Comparison of ENCODE assay signal across 20 mouse cellular contexts in genomic region chr14:20185426-20185825, GRCm38 (mm10). TPM values are rescaled to one million over a fixed set of nuclear protein-coding genes. Genes with fewer than 3 reads are reported as not detected.
DNase-seq lines count a peak whose midpoint lies in the region; ATAC-seq and TF ChIP-seq lines count a peak whose summit lies in the region.
"Had no signal": no experiment of that assay in that cellular context is flagged by ENCODE, and none has a peak within 500 bp of the region (broad histone marks: within the 10 kb centered on the region; RNA-seq: fewer than 3 reads in every experiment).

No protein-coding gene starts in this region.

- no peaks in the 10 kb centered on the region for H3K27me3 ChIP-seq in testis, adult 2 months (ENCODE audit: control insufficient read depth, insufficient read depth, low read length)
- no peaks in the 10 kb centered on the region for H3K27me3 ChIP-seq in heart, embryonic 12.5 days (replicated peaks)
- H3K27me3 ChIP-seq: forebrain, embryonic 13.5 days; heart, embryonic 13.5 days had no signal

- H3K9ac ChIP-seq in heart, embryonic 12.5 days, result no peak overlapping the region
- H3K9ac ChIP-seq: forebrain, embryonic 13.5 days; forebrain, postnatal 0 days; heart, embryonic 13.5 days; hindbrain, embryonic 12.5 days had no signal

- no peak for TF ChIP-seq POLR2A in testis, adult 2 months (IDR thresholded peaks at IDR 0.05; ENCODE audit: control insufficient read depth, low read depth, low read length)

- 76% methylated on average over 9 of the region's 9 CpGs for WGBS in heart, embryonic 12.5 days

- H3K36me3 ChIP-seq in testis, adult 2 months (ENCODE audit: control insufficient read depth, insufficient read depth, low read length), result no peaks in the 10 kb centered on the region
- no peaks in the 10 kb centered on the region for H3K36me3 ChIP-seq in heart, embryonic 12.5 days
- H3K36me3 ChIP-seq: embryonic facial prominence, embryonic 10.5 days; heart, embryonic 13.5 days; hindbrain, embryonic 12.5 days had no signal

- no peak overlapping the region for H3K4me3 ChIP-seq in testis, adult 2 months (ENCODE audit: control insufficient read depth, low read depth, low read length)
- H3K4me3 ChIP-seq in heart, embryonic 12.5 days, result no peak overlapping the region
- H3K4me3 ChIP-seq: embryonic facial prominence, embryonic 10.5 days; forebrain, embryonic 13.5 days; heart, adult 2 months; heart, embryonic 13.5 days; hindbrain, embryonic 12.5 days had no signal

- H3K4me2 ChIP-seq in heart, embryonic 12.5 days, result no peak overlapping the region
- H3K4me2 ChIP-seq: forebrain, embryonic 13.5 days; heart, embryonic 13.5 days; hindbrain, embryonic 12.5 days had no signal

- peaks cover 10% of the 10 kb centered on the region for H3K4me1 ChIP-seq in testis, adult 2 months (ENCODE audit: control insufficient read depth, insufficient read depth, low read length)
- peaks cover 9% of the 10 kb centered on the region for H3K4me1 ChIP-seq in heart, embryonic 12.5 days (replicated peaks)

- peak; percentile 66 for DNase-seq in adrenal gland, adult 2 months
- no peak for DNase-seq in adrenal gland, adult 18-20 months (ENCODE audit: low spot score in 2 of 2)
- DNase-seq in testis, postnatal 10 days (ENCODE audit: low spot score), result no peak
- DNase-seq in adrenal gland, postnatal 36 days, result peak; percentile 53 to 66
- DNase-seq in embryo, embryonic 9.5 days (ENCODE audit: extremely low spot score), result no peak
- DNase-seq: cerebellum, adult 18-20 months; cerebellum, adult 9-11 months; cerebellum, postnatal 36 days; forebrain, postnatal 0 days; gastrocnemius, postnatal 14 days; heart, adult 2 months; heart, postnatal 4 days had no signal

- no peak for TF ChIP-seq CTCF in testis, adult 2 months (IDR thresholded peaks at IDR 0.05; ENCODE audit: control insufficient read depth, insufficient read depth, insufficient replicate concordance, low read depth, low read length)

- H3K9me3 ChIP-seq in heart, embryonic 12.5 days (replicated peaks), result no peaks in the 10 kb centered on the region
- H3K9me3 ChIP-seq: embryonic facial prominence, embryonic 10.5 days; forebrain, embryonic 13.5 days; heart, embryonic 13.5 days; hindbrain, embryonic 12.5 days had no signal

- ATAC-seq in heart, embryonic 12.5 days (ENCODE audit: insufficient number of reproducible peaks, low FRiP score), result no peak
- ATAC-seq: activated CD4-positive, CD25-positive, alpha-beta regulatory T cell, adult 4 months; forebrain, embryonic 13.5 days; forebrain, postnatal 0 days; hindbrain, postnatal 0 days had no signal

- H3K27ac ChIP-seq in testis, adult 2 months (ENCODE audit: control insufficient read depth, insufficient read depth, low read depth, low read length), result 0 out of 2 replicates have a peak overlapping the region, but pooled peaks have one; percentile 56
- no peak overlapping the region for H3K27ac ChIP-seq in heart, embryonic 12.5 days (ENCODE audit: poor library complexity, severe bottlenecking)
- H3K27ac ChIP-seq: embryonic facial prominence, embryonic 10.5 days; forebrain, embryonic 13.5 days; heart, adult 2 months; heart, embryonic 13.5 days; hindbrain, embryonic 12.5 days; hindbrain, postnatal 0 days had no signal

RNA-seq across cellular contexts. Expression of gene Kcnk5, which starts 3.8 kb away (rescaled TPM):
- 1 to 10 TPM; 8.6 to 9.5 TPM for total RNA-seq in adrenal gland, adult 2 months (2021)
- 6.4 and 9.8 TPM in 2 replicates for polyA plus RNA-seq in adrenal gland, adult 2 months (2012; rRNA removed)
- total RNA-seq in adrenal gland, adult 18-20 months (2021), result 10 to 100 TPM in 1 of 2 experiments, 1 to 10 TPM in 1; 4.3 to 10.7 TPM
- polyA plus RNA-seq in testis, adult 2 months (2012; rRNA removed), result 11.6 and 11.8 TPM in 2 replicates
- total RNA-seq in adrenal gland, postnatal 36 days (2021), result 10 to 100 TPM in 1 of 2 experiments, 1 to 10 TPM in 1; 8.6 to 13.9 TPM
- polyA plus RNA-seq in heart, embryonic 12.5 days (2016; fragmentation: Nextera tagmentation; extraction: Ambion mirVana), result 3.5 and 3.6 TPM in 2 replicates

RNA-seq across cellular contexts. Expression of gene Saysd1, which starts 47.1 kb away (rescaled TPM):
- total RNA-seq in adrenal gland, adult 2 months (2021), result 1 to 10 TPM; 6.2 to 7.0 TPM
- 8.5 and 9.8 TPM in 2 replicates for polyA plus RNA-seq in adrenal gland, adult 2 months (2012; rRNA removed)
- 1 to 10 TPM; 5.1 to 7.8 TPM for total RNA-seq in adrenal gland, adult 18-20 months (2021)
- 220 and 227 TPM in 2 replicates for polyA plus RNA-seq in testis, adult 2 months (2012; rRNA removed)
- total RNA-seq in adrenal gland, postnatal 36 days (2021), result 1 to 10 TPM; 8.2 to 8.3 TPM
- polyA plus RNA-seq in heart, embryonic 12.5 days (2016; fragmentation: Nextera tagmentation; extraction: Ambion mirVana), result 7.3 and 7.9 TPM in 2 replicates

Comparison
In these comparisons a context has a peak if more than half of its experiments do, and no peak if none do; other contexts are left out.
1. DNase-seq: peak in adrenal gland, adult 2 months (single experiment) and adrenal gland, postnatal 36 days (2 of 2); none in adrenal gland, adult 18-20 months (0 of 2), testis, postnatal 10 days (single experiment) and embryo, embryonic 9.5 days (single experiment).